Mouse (Mus musculus): Measurements from ENCODE around the gene Mc1r. TPM values are rescaled to one million over a fixed set of nuclear protein-coding genes. Genes with fewer than 3 reads are reported as not detected.

Mc1r gene
- not detected in 2 replicates for polyA plus RNA-seq (2015; fragmentation: Nextera tagmentation; extraction: Ambion mirVana)

DNA sequence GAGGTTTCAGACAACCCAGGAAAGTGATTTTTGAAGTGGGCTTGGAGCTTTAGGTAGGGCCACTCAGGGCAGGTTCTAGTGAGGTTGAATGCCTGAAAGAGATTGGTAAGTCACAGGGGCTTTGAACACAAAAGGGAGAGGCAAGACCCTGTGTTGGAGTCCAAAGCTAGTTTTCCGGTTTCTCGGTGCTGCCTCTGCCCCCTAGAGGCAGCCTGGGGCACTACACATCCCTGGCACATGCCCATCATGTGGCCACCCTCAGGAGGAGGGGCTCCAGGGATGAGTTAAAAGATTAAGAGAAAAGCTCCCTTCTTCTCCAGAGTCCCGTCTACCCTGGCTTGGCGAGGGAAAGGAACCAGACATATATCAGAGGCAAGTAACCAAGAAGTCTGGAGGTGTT is at the start of gene Mc1r:
Gene Mc1r, plus strand, starts transcription at position 322 of the 400 bp plus-strand sequence.
- DNase-seq (ENCODE audit: low spot score) (peak; percentile 64), ATAC-seq (replicated peaks; ENCODE audit: low FRiP score, low read depth) (no peak)
- H3K36me3 ChIP-seq (ENCODE audit: insufficient read depth, low read length), result peaks cover 7% of the 10 kb centered on the region; the same call in 1 of the 2 replicates
- no peak within 1 kb of the TSS for H3K4me3 ChIP-seq (replicated peaks; ENCODE audit: low read depth, low read length)
- 15% methylated on average over 4 of the region's 4 CpGs for WGBS
- peaks cover 22% of the 10 kb centered on the region for H3K27me3 ChIP-seq (ENCODE audit: insufficient read depth, low read length)
- no peak within 1 kb of the TSS for H3K27ac ChIP-seq
- no peak within 1 kb of the TSS for H3K4me2 ChIP-seq (ENCODE audit: low read length)
- TF ChIP-seq CTCF (IDR thresholded peaks at IDR 0.05; ENCODE audit: low read depth), result peak; percentile 81
- no peak within 1 kb of the TSS for H3K9ac ChIP-seq (ENCODE audit: low read depth, low read length)
- no peaks in the 10 kb centered on the region for H3K9me3 ChIP-seq (replicated peaks; ENCODE audit: low read length)
- no peaks in the 10 kb centered on the region for H3K4me1 ChIP-seq (replicated peaks; ENCODE audit: insufficient read depth, low read length)

DNA sequence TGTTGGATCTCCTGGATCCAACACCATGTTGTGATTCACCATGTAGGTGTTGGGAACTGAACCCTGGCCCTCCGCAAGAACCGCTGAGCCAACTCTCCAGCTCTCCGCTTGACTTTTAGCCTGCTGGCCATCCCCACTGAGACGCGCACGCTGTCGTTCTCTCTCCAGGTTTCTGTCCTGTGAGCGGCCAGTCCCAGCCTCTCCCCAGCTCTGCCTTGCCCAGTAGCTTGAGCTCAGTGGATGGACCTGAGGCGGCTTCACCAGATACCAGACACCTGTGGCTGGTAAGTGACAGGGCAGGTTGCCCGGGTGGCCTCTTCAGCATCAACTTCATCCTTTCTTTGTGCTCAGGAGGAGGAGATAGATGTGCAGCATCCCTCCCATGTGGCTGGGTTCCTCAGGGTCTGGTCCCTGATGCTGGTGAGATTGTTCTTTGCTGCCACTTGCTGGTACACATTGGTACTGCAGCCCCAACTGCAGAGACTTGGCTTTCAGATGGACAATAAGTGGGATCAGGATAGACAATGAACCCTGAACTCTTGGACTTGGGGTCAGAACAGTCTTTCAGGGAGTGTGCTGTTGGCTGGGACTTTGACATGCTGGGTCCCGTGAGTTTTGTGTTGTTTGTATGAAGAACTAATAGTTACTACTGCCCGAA is 45.7 kb upstream of the Mc1r start:
- WGBS, result 49% methylated on average over 12 of the region's 12 CpGs
- DNase-seq (ENCODE audit: low spot score) (peak; percentile 79), ATAC-seq (replicated peaks; ENCODE audit: low FRiP score, low read depth) (peak; percentile 59)
- Histone ChIP-seq H3K9ac (ENCODE audit: low read depth, low read length) (no peak overlapping the region), H3K27ac (no peak overlapping the region), H3K4me2 (ENCODE audit: low read length) (no peak overlapping the region), H3K4me3 (replicated peaks; ENCODE audit: low read depth, low read length) (no peak overlapping the region), H3K4me1 (replicated peaks; ENCODE audit: insufficient read depth, low read length) (no peaks in the 10 kb centered on the region), H3K36me3 (ENCODE audit: insufficient read depth, low read length) (no peaks in the 10 kb centered on the region), H3K27me3 (ENCODE audit: insufficient read depth, low read length) (no peaks in the 10 kb centered on the region), H3K9me3 (replicated peaks; ENCODE audit: low read length) (no peaks in the 10 kb centered on the region)
- TF ChIP-seq CTCF (IDR thresholded peaks at IDR 0.05; ENCODE audit: low read depth), result peak; percentile 92

DNA sequence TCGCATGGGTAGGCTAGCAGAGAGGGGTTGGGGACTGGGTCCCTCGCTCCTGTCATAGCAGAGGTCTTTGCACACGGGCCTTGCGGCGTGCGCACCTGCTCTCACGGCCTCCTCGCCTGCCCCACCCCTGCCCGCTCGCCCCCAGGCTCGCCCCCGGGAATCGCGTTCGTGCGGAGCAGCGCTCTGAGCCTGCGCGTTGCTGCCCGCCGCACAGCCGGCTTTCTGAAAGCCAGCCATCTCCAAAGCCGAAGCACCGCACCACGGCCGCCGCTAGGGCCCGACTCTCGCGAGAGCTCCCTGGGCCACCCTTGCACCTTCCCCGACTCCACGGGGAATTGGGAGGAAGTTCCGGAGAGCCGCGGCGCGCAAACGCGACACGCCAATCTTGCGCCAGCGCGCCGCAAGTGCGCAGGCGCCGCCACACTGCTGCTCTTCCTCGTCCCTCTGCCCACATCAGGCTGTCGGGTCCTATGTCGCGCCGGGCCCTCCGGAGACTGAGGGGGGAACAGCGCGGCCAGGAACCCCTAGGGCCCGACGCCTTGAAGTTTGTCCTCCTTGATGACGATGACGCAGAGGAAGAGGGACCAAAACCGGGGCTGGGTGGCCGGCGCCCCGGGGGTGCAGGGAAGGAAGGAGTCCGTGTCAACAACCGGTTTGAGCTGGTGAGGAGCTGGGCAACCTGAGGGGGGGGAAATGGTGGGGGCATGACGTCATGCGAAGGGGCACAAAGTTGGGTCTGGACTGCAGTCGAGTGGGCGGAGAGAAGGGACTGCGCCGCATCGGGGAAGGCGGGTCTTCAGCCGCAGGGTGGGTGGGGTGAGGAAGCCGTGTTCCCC is 33.3 kb upstream of the Mc1r start, which contains the start of gene Tcf25:
Gene Tcf25, plus strand, starts transcription at position 351 of the 836 bp plus-strand sequence.
- H3K27me3 ChIP-seq (ENCODE audit: insufficient read depth, low read length), result no peaks in the 10 kb centered on the region
- H3K4me2 ChIP-seq (ENCODE audit: low read length), result peak within 1 kb of the TSS; percentile 70
- no peaks in the 10 kb centered on the region for H3K9me3 ChIP-seq (replicated peaks; ENCODE audit: low read length)
- H3K4me1 ChIP-seq (replicated peaks; ENCODE audit: insufficient read depth, low read length), result peaks cover 4% of the 10 kb centered on the region; the same call in 1 of the 2 replicates
- H3K4me3 ChIP-seq (replicated peaks; ENCODE audit: low read depth, low read length), result peak within 1 kb of the TSS; percentile 84
- no peaks in the 10 kb centered on the region for H3K36me3 ChIP-seq (ENCODE audit: insufficient read depth, low read length)
- WGBS, result under 1% methylated on average over 70 of the region's 75 CpGs
- TF ChIP-seq CTCF (IDR thresholded peaks at IDR 0.05; ENCODE audit: low read depth), result peak; percentile 67
- H3K27ac ChIP-seq, result peak within 1 kb of the TSS; percentile 98
- DNase-seq (ENCODE audit: low spot score), result peak; percentile 97
- ATAC-seq (replicated peaks; ENCODE audit: low FRiP score, low read depth), result peak; percentile 90
- H3K9ac ChIP-seq (ENCODE audit: low read depth, low read length), result peak within 1 kb of the TSS; percentile 89

- Histone ChIP-seq H3K9ac (ENCODE audit: low read depth, low read length) (peak overlapping the region; percentile 89), H3K4me1 (replicated peaks; ENCODE audit: insufficient read depth, low read length) (peaks cover 4% of the 10 kb centered on the region; the same call in 1 of the 2 replicates), H3K4me3 (replicated peaks; ENCODE audit: low read depth, low read length) (peak overlapping the region; percentile 84), H3K4me2 (ENCODE audit: low read length) (peak overlapping the region; percentile 70), H3K27me3 (ENCODE audit: insufficient read depth, low read length) (no peaks in the 10 kb centered on the region), H3K9me3 (replicated peaks; ENCODE audit: low read length) (no peaks in the 10 kb centered on the region), H3K36me3 (ENCODE audit: insufficient read depth, low read length) (no peaks in the 10 kb centered on the region), H3K27ac (peak overlapping the region; percentile 98)
- TF ChIP-seq CTCF (IDR thresholded peaks at IDR 0.05; ENCODE audit: low read depth), result no peak
- DNase-seq (ENCODE audit: low spot score), result peak; percentile 95
- peak; percentile 81 for ATAC-seq (replicated peaks; ENCODE audit: low FRiP score, low read depth)
- WGBS, result 0% methylated on average over 20 of the region's 20 CpGs
Measured at GRCm38 (mm10) chr8:123374239-123374578, 32.7 kb upstream of the Mc1r start.

DNA sequence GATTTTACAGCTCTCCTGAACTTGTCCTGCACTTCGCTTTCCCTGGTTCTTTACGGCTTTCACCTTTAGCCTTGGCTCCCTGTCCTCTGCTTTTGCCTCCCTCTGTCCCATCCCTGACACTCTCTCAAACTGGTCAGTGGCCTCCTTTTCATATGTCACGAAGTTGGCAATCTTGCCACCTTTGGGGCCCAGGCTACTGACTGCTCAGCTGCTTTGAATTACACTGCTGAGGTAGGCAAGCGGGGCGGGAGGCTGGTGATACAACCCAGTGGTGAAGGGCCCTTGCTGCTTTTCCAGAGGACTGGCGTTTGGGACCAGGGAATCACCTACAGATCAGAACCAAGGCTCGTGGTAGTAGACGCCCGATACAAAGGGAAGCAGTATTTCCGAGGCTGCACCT is 31.2 kb upstream of the Mc1r start:
- no peak for ATAC-seq (replicated peaks; ENCODE audit: low FRiP score, low read depth)
- Histone ChIP-seq H3K9me3 (replicated peaks; ENCODE audit: low read length) (no peaks in the 10 kb centered on the region), H3K36me3 (ENCODE audit: insufficient read depth, low read length) (no peaks in the 10 kb centered on the region), H3K4me1 (replicated peaks; ENCODE audit: insufficient read depth, low read length) (peaks cover 4% of the 10 kb centered on the region; the same call in 1 of the 2 replicates), H3K9ac (ENCODE audit: low read depth, low read length) (no peak overlapping the region), H3K27me3 (ENCODE audit: insufficient read depth, low read length) (no peaks in the 10 kb centered on the region), H3K4me2 (ENCODE audit: low read length) (no peak overlapping the region), H3K4me3 (replicated peaks; ENCODE audit: low read depth, low read length) (no peak overlapping the region), H3K27ac (no peak overlapping the region)
- no peak for DNase-seq (ENCODE audit: low spot score)
- no peak for TF ChIP-seq CTCF (IDR thresholded peaks at IDR 0.05; ENCODE audit: low read depth)
- 78% methylated on average over 10 of the region's 10 CpGs for WGBS

- WGBS, result 78% methylated on average over 8 of the region's 8 CpGs
Measured at GRCm38 (mm10) chr8:123376106-123376505, 30.8 kb upstream of the Mc1r start.

More at GRCm38 (mm10) chr8:123376106-123376505, 30.8 kb upstream of the Mc1r start:
- no peak overlapping the region for H3K27ac ChIP-seq
- H3K27me3 ChIP-seq (ENCODE audit: insufficient read depth, low read length), result no peaks in the 10 kb centered on the region
- DNase-seq (ENCODE audit: low spot score) (no peak), ATAC-seq (replicated peaks; ENCODE audit: low FRiP score, low read depth) (no peak)
- no peak for TF ChIP-seq CTCF (IDR thresholded peaks at IDR 0.05; ENCODE audit: low read depth)
- H3K9me3 ChIP-seq (replicated peaks; ENCODE audit: low read length), result no peaks in the 10 kb centered on the region
- no peak overlapping the region for H3K4me2 ChIP-seq (ENCODE audit: low read length)
- no peak overlapping the region for H3K9ac ChIP-seq (ENCODE audit: low read depth, low read length)
- no peaks in the 10 kb centered on the region for H3K36me3 ChIP-seq (ENCODE audit: insufficient read depth, low read length)
- H3K4me1 ChIP-seq (replicated peaks; ENCODE audit: insufficient read depth, low read length), result peaks cover 4% of the 10 kb centered on the region; the same call in 1 of the 2 replicates
- no peak overlapping the region for H3K4me3 ChIP-seq (replicated peaks; ENCODE audit: low read depth, low read length)
